21 mouse cellular contexts compared by ENCODE assay signal in genomic region chr13:10235391-10236169, GRCm38 (mm10).
DNase-seq lines count a peak whose midpoint lies in the region; ATAC-seq and TF ChIP-seq lines count a peak whose summit lies in the region.
"Had no signal": no experiment of that assay in that cellular context is flagged by ENCODE, and none has a peak within 500 bp of the region (broad histone marks: within the 10 kb centered on the region; RNA-seq: fewer than 3 reads in every experiment).

No protein-coding gene starts in this region.

- H3K27ac ChIP-seq in kidney, embryonic 15.5 days: no peak overlapping the region
- peak overlapping the region; percentile 70 for H3K27ac ChIP-seq in cortical plate, adult 2 months (ENCODE audit: insufficient read depth, low read length)
- H3K27ac ChIP-seq: embryonic facial prominence, embryonic 10.5 days; heart, adult 2 months; heart, embryonic 15.5 days; kidney, postnatal 0 days; limb, embryonic 15.5 days; liver, embryonic 15.5 days; neural tube, embryonic 12.5 days had no signal

- no peak for DNase-seq in cerebellum, adult 9-10 months
- peak; percentile 41 for DNase-seq in kidney, adult 11 months
- DNase-seq in left cerebral cortex, postnatal 4 days: peak; percentile 48
- no peak for DNase-seq in left cerebral cortex, adult 9 months (ENCODE audit: low spot score in 2 of 2)
- no peak for DNase-seq in thymus, postnatal 14 days
- DNase-seq: adrenal gland, adult 8-10 months; gastrocnemius, postnatal 14 days; heart, adult 2 months; heart, postnatal 4 days; right cerebral cortex, postnatal 25 days; thymus, adult 18-20 months had no signal

- no peaks in the 10 kb centered on the region for H3K27me3 ChIP-seq in kidney, embryonic 15.5 days
- H3K27me3 ChIP-seq: heart, embryonic 15.5 days; limb, embryonic 15.5 days; liver, embryonic 15.5 days; neural tube, embryonic 12.5 days had no signal

- no peaks in the 10 kb centered on the region for H3K36me3 ChIP-seq in kidney, embryonic 15.5 days
- H3K36me3 ChIP-seq: embryonic facial prominence, embryonic 10.5 days; heart, embryonic 15.5 days; limb, embryonic 15.5 days; liver, embryonic 15.5 days; neural tube, embryonic 12.5 days had no signal

- no peak for TF ChIP-seq CTCF in cortical plate, adult 2 months (IDR thresholded peaks at IDR 0.05; ENCODE audit: extremely low read depth, insufficient read depth, low read length)

- WGBS in kidney, embryonic 15.5 days: 85% methylated on average over 5 of the region's 5 CpGs

- no peak overlapping the region for H3K9ac ChIP-seq in kidney, embryonic 15.5 days
- H3K9ac ChIP-seq: heart, embryonic 15.5 days; limb, embryonic 15.5 days; liver, embryonic 15.5 days; neural tube, embryonic 12.5 days had no signal

- no peaks in the 10 kb centered on the region for H3K9me3 ChIP-seq in kidney, embryonic 15.5 days (replicated peaks)
- H3K9me3 ChIP-seq: embryonic facial prominence, embryonic 10.5 days; heart, embryonic 15.5 days; limb, embryonic 15.5 days; liver, embryonic 15.5 days; neural tube, embryonic 12.5 days had no signal

- ATAC-seq in cerebellum, adult (ENCODE audit: insufficient number of reproducible peaks, low FRiP score, low TSS enrichment): peak; percentile 42; the same call in 1 of the 2 replicates
- no peak for ATAC-seq in kidney, embryonic 15.5 days (replicated peaks; ENCODE audit: low FRiP score)

- H3K4me2 ChIP-seq in kidney, embryonic 15.5 days: no peak overlapping the region
- H3K4me2 ChIP-seq: heart, embryonic 15.5 days; limb, embryonic 15.5 days; liver, embryonic 15.5 days; midbrain, embryonic 11.5 days; neural tube, embryonic 12.5 days had no signal

- TF ChIP-seq POLR2A in cortical plate, adult 2 months (IDR thresholded peaks at IDR 0.05; ENCODE audit: extremely low read depth, insufficient read depth, low read length): no peak

- H3K4me1 ChIP-seq in kidney, embryonic 15.5 days: no peaks in the 10 kb centered on the region
- peaks cover 7% of the 10 kb centered on the region for H3K4me1 ChIP-seq in cortical plate, adult 2 months (ENCODE audit: control insufficient read depth, insufficient read depth, low read length)
- H3K4me1 ChIP-seq: embryonic facial prominence, embryonic 10.5 days; heart, embryonic 15.5 days; limb, embryonic 15.5 days; liver, embryonic 15.5 days; neural tube, embryonic 12.5 days had no signal

- intact Hi-C loops in left cerebral cortex, postnatal 4 days (cut with DNase I): no loop called here

- H3K4me3 ChIP-seq in kidney, embryonic 15.5 days (replicated peaks): no peak overlapping the region
- H3K4me3 ChIP-seq in cortical plate, adult 2 months (ENCODE audit: insufficient read depth, low read length): no peak overlapping the region
- H3K4me3 ChIP-seq: embryonic facial prominence, embryonic 10.5 days; heart, adult 2 months; heart, embryonic 15.5 days; limb, embryonic 15.5 days; liver, embryonic 15.5 days; neural tube, embryonic 12.5 days had no signal

Comparison
In these comparisons a context has a peak if more than half of its experiments do, and no peak if none do; other contexts are left out.
1. DNase-seq: peak in kidney, adult 11 months (single experiment) and left cerebral cortex, postnatal 4 days (single experiment); none in cerebellum, adult 9-10 months (single experiment), left cerebral cortex, adult 9 months (0 of 2) and thymus, postnatal 14 days (single experiment).